Mouse (Mus musculus) spleen, postnatal 36 days (tissue): ENCODE measurements around the gene Gm49340.
A peak's percentile ranks its signal among the peaks of the same experiment; 100 is the strongest.
"Not testable (repeated sequence)": the region's sequence is repeated elsewhere in the genome, so short reads cannot be mapped to it uniquely, and the experiment has no call there.

Source experiments
- DNase-seq, 2 experiments: peaks; one replicate each; pipeline ENCODE4 v3.0.0; 2022; ENCODE audit warnings: low spot score in 2 of 2, mixed read lengths in 1 of 2

The Gm49340 gene

GRCm38 (mm10) chr11:73329442-73329841 is at the start of gene Gm49340, which contains the start of the genes Aspa and Spata22:
Gene Gm49340 (plus strand): TSS chr11:73329741.
Gene Aspa (minus strand): TSS chr11:73329596.
Gene Spata22 (plus strand): TSS chr11:73329741.
- no peak for DNase-seq

- DNase-seq, result no peak
Measured at GRCm38 (mm10) chr11:73280710-73281109, 48.8 kb upstream of the Gm49340 start.

- DNase-seq, result no peak
Measured at GRCm38 (mm10) chr11:73281528-73282027, 48.0 kb upstream of the Gm49340 start.

GRCm38 (mm10) chr11:73283369-73283768 is 46.2 kb upstream of the Gm49340 start:
- DNase-seq, result no peak

GRCm38 (mm10) chr11:73283926-73284325 is 45.6 kb upstream of the Gm49340 start:
- DNase-seq, result no peak

- no peak for DNase-seq
Measured at GRCm38 (mm10) chr11:73284351-73284750, 45.2 kb upstream of the Gm49340 start.

- no peak for DNase-seq
Measured at GRCm38 (mm10) chr11:73289621-73290020, 39.9 kb upstream of the Gm49340 start.

- DNase-seq, result no peak
Measured at GRCm38 (mm10) chr11:73303123-73303522, 26.4 kb upstream of the Gm49340 start.

- DNase-seq, result no peak
Measured at GRCm38 (mm10) chr11:73315961-73316360, 13.6 kb upstream of the Gm49340 start.

GRCm38 (mm10) chr11:73318581-73318980 is 11.0 kb upstream of the Gm49340 start:
- DNase-seq, result not testable (repeated sequence)

GRCm38 (mm10) chr11:73321064-73321463 is 8.5 kb upstream of the Gm49340 start:
- not testable (repeated sequence) for DNase-seq

GRCm38 (mm10) chr11:73323906-73324830 is 5.4 kb upstream of the Gm49340 start:
- no peak for DNase-seq

GRCm38 (mm10) chr11:73326485-73326886 is 3.1 kb upstream of the Gm49340 start:
- DNase-seq, result peak; percentile 1 to 4

- no peak for DNase-seq
Measured at GRCm38 (mm10) chr11:73327361-73327760, 2.2 kb upstream of the Gm49340 start.

- no peak for DNase-seq
Measured at GRCm38 (mm10) chr11:73333357-73333756, 3.8 kb downstream of the Gm49340 start.

GRCm38 (mm10) chr11:73336919-73337318 is 7.4 kb downstream of the Gm49340 start:
- DNase-seq, result no peak

GRCm38 (mm10) chr11:73350483-73350882 is 20.9 kb downstream of the Gm49340 start, which contains the start of gene Olfr20:
Gene Olfr20 (plus strand): TSS chr11:73350783.
- no peak for DNase-seq

GRCm38 (mm10) chr11:73370946-73371345 is 41.4 kb downstream of the Gm49340 start, which contains the start of gene Olfr376:
Gene Olfr376 (plus strand): TSS chr11:73371246.
- DNase-seq, result no peak

- no peak for DNase-seq
Measured at GRCm38 (mm10) chr11:73395374-73395773, 65.8 kb downstream of the Gm49340 start.

GRCm38 (mm10) chr11:73399514-73399913 is 70.0 kb downstream of the Gm49340 start, which contains the start of gene Olfr1:
Gene Olfr1 (minus strand): TSS chr11:73399614.
- no peak for DNase-seq
